Mouse (Mus musculus) spleen, adult 2 months (tissue): ENCODE results near the gene Rasl12. TPM values are rescaled to one million over a fixed set of nuclear protein-coding genes. Genes with fewer than 3 reads are reported as not detected.

ENCODE experiments used
- DNase-seq, 2 experiments: peaks; one replicate each; pipeline versions ENCODE4 v3.0.0 to v3.0.0-alpha.2; 2012 to 2021; ENCODE audit warnings: low spot score in 2 of 2, low read depth in 1 of 2
- H3K27ac ChIP-seq: fragments of 200-500 bp; 2 replicates; pipeline ENCODE4 v1.5.1; 2012; ENCODE audit warnings: low read length, inconsistent platforms; ENCODE audit not compliant: insufficient read depth
- H3K27me3 ChIP-seq: fragments of 200-500 bp; 2 replicates; pipeline ENCODE4 v1.6.1; 2012; ENCODE audit warnings: mild to moderate bottlenecking, moderate library complexity, low read length, inconsistent platforms; ENCODE audit not compliant: control insufficient read depth, insufficient read depth
- H3K36me3 ChIP-seq: fragments of 200-500 bp; 2 replicates; pipeline ENCODE4 v1.6.1; 2012; ENCODE audit warnings: mild to moderate bottlenecking, low read length, inconsistent platforms; ENCODE audit not compliant: control insufficient read depth, insufficient read depth
- H3K4me1 ChIP-seq: fragments of 200-500 bp; 2 replicates; pipeline ENCODE4 v1.6.1; 2011; ENCODE audit warnings: inconsistent platforms; ENCODE audit not compliant: control insufficient read depth, insufficient read depth, insufficient read length
- H3K4me3 ChIP-seq: fragments of 200-500 bp; 2 replicates; pipeline ENCODE4 v1.5.1; 2011; ENCODE audit warnings: mild to moderate bottlenecking, inconsistent platforms; ENCODE audit not compliant: insufficient read depth, insufficient read length; ENCODE audit errors: extremely low read depth
- CTCF ChIP-seq: fragments of 200-500 bp; IDR thresholded peaks from 2 replicates; pipeline ENCODE4 v1.5.1; 2011; ENCODE audit warnings: mild to moderate bottlenecking, inconsistent platforms; ENCODE audit not compliant: insufficient read depth, insufficient read length, insufficient replicate concordance; ENCODE audit errors: extremely low read depth
- POLR2A ChIP-seq: fragments of 200-500 bp; IDR thresholded peaks from 2 replicates; pipeline ENCODE4 v1.6.1; 2011; ENCODE audit warnings: low read depth, low read length, inconsistent platforms
- WGBS: fragments of 180-500 bp; shearing (Covaris S2); methylation state at CpG from one replicate; pipeline ENCODE4 v1.1.7; 2018; 5-methylcytosine and 5-hydroxymethylcytosine counted together
- polyA plus RNA-seq: library from polyadenylated mRNA; depleted of rRNA; stranded (reverse); fragments of >200 nt; gene quantifications from 2 replicates; pipeline ENCODE4 v1.2.3, GENCODE M21; 2012

The Rasl12 gene
- polyA plus RNA-seq, 1 experiment: 4.8 TPM

GRCm38 (mm10) chr9:65392638-65393364 lies 5.5 kb upstream of the Rasl12 start:
- 24% methylated on average over 6 of the region's 6 CpGs for WGBS

DNA sequence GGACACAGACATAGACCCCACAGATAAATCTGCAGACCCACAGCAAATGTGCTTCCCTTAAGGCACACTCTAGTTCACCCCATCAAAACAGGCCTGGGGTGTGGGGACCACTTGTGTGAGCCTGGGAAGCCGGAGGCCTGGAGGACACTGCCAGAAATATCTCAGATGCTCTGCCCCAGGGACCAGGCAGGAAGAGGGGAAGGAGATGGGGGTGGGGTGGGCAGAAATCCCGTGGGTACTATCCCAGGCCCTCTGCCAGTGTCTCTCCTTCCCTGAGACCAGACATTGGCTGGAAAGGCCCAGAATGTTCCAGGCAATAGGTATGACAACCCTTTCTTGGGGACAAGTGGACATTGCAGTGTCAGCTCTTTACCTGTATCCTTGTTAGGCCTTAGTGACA lies 4.7 kb upstream of the Rasl12 start:
- TF ChIP-seq POLR2A: no peak
- TF ChIP-seq CTCF: no peak
- no peak for DNase-seq
- Histone ChIP-seq H3K36me3 (no peaks in the 10 kb centered on the region), H3K4me1 (peaks cover 7% of the 10 kb centered on the region), H3K4me3 (no peak overlapping the region), H3K27ac (no peak overlapping the region), H3K27me3 (peaks cover 9% of the 10 kb centered on the region)
- WGBS: 40% methylated on average over 2 of the region's 2 CpGs

More at GRCm38 (mm10) chr9:65392638-65393364, 5.5 kb upstream of the Rasl12 start:
- DNase-seq: peak in 1 of 2 experiments; percentile 40
- peak; percentile 65; the same call in 1 of the 2 replicates for TF ChIP-seq CTCF
- no peak for TF ChIP-seq POLR2A
- Histone ChIP-seq H3K36me3 (no peaks in the 10 kb centered on the region), H3K27ac (no peak overlapping the region), H3K27me3 (peaks cover 9% of the 10 kb centered on the region), H3K4me1 (peaks cover 7% of the 10 kb centered on the region), H3K4me3 (no peak overlapping the region)

- WGBS: 81% methylated on average over 2 of the region's 2 CpGs
These were observed 3.9 kb upstream of the Rasl12 start for GRCm38 (mm10) chr9:65394360-65394759.

GRCm38 (mm10) chr9:65399934-65400333 lies 1.6 kb downstream of the Rasl12 start:
- no peak for DNase-seq
- TF ChIP-seq POLR2A (no peak), CTCF (no peak)
- H3K4me3 ChIP-seq: no peak overlapping the region
- H3K27me3 ChIP-seq: no peaks in the 10 kb centered on the region
- H3K4me1 ChIP-seq: no peaks in the 10 kb centered on the region; the same call in 1 of the 2 replicates
- H3K36me3 ChIP-seq: no peaks in the 10 kb centered on the region
- no peak overlapping the region for H3K27ac ChIP-seq
- 93% methylated on average over 6 of the region's 6 CpGs for WGBS

More at GRCm38 (mm10) chr9:65394360-65394759, 3.9 kb upstream of the Rasl12 start:
- Histone ChIP-seq H3K4me1 (peaks cover 7% of the 10 kb centered on the region), H3K36me3 (no peaks in the 10 kb centered on the region), H3K27ac (no peak overlapping the region), H3K4me3 (no peak overlapping the region), H3K27me3 (peaks cover 9% of the 10 kb centered on the region)
- DNase-seq: no peak
- no peak for TF ChIP-seq POLR2A
- TF ChIP-seq CTCF: no peak

DNA sequence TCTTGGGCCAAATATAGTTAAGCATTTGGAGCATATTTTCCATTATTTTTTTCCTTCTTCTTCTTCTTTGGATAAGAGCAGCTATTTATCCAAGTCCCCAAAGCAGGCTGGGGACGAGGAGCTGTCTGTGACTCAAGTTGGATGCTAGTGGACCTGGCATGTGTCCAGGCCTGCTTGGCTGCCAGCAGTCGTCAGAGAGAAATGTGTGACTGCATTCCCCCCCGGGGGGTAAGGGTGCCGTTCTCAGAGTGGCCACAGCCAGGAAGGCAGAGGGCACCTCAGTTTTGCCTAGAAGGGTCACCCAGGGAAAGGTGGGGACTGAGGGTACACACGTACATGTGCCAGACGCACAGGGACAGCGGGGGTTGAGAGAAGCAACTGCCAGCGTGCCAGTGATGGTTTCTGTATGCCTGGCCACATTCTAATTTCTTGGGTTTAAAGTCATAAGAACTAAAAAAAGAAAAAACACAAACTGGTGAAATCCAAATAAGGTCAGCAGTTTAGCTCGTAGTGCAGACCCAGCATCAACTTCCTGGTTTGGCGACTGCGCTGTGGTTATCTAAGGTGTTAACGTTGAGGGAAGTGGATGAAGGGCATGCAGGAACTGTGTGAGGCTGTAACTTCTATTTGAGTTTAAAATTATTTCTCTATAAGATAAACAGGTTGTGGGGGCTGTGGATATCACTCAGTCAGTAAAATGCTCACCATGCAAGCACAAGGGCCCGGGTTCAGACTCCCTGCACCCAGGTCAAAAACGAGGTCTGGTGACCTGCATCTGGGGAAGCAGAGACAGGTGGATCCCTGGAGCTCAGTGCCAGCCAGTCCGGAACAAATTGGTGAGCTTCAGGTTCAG lies 6.3 kb downstream of the Rasl12 start:
- WGBS: 36% methylated on average over 15 of the region's 15 CpGs
- H3K27me3 ChIP-seq: no peaks in the 10 kb centered on the region
- no peak overlapping the region for H3K4me3 ChIP-seq
- H3K4me1 ChIP-seq: no peaks in the 10 kb centered on the region
- DNase-seq: no peak
- TF ChIP-seq POLR2A (no peak), CTCF (no peak)
- peak overlapping the region; percentile 77 for H3K27ac ChIP-seq
- H3K36me3 ChIP-seq: no peaks in the 10 kb centered on the region

- no peaks in the 10 kb centered on the region for H3K36me3 ChIP-seq
- TF ChIP-seq POLR2A: no peak
- peak overlapping the region; percentile 36 for H3K27ac ChIP-seq
- no peaks in the 10 kb centered on the region for H3K4me1 ChIP-seq
- no peak for DNase-seq
- WGBS: 73% methylated on average over 2 of the region's 2 CpGs
- H3K4me3 ChIP-seq: no peak overlapping the region
- H3K27me3 ChIP-seq: no peaks in the 10 kb centered on the region
These were observed 6.8 kb downstream of the Rasl12 start for GRCm38 (mm10) chr9:65405184-65405449.

- H3K4me3 ChIP-seq: no peak overlapping the region
- DNase-seq: no peak
- no peaks in the 10 kb centered on the region for H3K4me1 ChIP-seq
- no peaks in the 10 kb centered on the region for H3K36me3 ChIP-seq
- no peak overlapping the region for H3K27ac ChIP-seq
- 89% methylated on average over 5 of the region's 5 CpGs for WGBS
- no peaks in the 10 kb centered on the region for H3K27me3 ChIP-seq
- TF ChIP-seq CTCF (no peak), POLR2A (no peak)
These were observed 9.0 kb downstream of the Rasl12 start for GRCm38 (mm10) chr9:65407327-65407726.
